Mouse (Mus musculus): ENCODE measurements at regions not wholly inside any gene's neighbourhood (a gene's known extent, or its start where the extent isn't known, plus 50 kb on each side); places are given as distances from the start of the nearest gene placed in this dataset.
A peak's percentile ranks its signal among the peaks of the same experiment; 100 is the strongest.
"Not testable (repeated sequence)": the region's sequence is repeated elsewhere in the genome, so short reads cannot be mapped to it uniquely, and the experiment has no call there.

DNA sequence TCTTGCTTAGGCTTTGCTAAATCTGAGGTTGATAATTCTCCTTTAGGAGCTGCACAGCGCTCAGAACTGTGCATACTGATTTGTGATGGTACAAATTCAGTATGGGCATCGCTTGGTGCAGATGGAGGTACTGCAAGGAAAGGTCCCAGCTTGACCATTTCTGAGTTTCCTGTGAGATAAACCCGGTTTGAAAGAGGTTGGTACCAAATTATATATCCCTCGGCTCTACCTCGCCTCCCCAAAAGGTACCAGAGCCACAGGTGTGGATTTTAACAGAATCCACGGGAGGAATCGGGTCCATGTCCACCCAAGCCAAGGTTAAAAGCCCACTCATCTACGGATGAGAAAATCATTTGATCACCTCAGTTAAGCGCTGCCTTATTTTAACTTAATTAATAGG is 172.5 kb upstream of the Zfp808 start:
- not testable (repeated sequence) for ATAC-seq (replicated peaks; ENCODE audit: low FRiP score, poor library complexity, severe bottlenecking)

DNA sequence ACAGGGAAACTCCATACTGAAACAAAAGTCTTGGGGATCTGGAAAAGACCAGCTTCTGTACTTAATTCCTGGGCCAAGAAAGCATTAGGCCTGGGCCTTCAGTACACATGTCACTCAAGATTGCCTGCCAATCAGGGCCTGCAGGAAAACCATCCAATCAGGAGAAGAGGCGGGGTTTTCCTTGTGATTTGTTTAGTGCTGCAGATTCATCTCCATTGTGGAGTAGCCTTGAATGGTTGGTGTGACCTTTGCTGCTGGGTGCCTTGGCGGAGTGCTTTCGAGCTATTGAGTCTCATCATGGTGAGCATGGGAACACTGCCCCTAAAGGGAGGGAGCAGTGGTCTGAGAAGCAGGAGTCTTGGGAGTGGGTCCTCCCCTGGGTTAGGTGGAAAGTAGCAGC is 150.8 kb upstream of the Zfp808 start:
- ATAC-seq (replicated peaks; ENCODE audit: low FRiP score, poor library complexity, severe bottlenecking) = not testable (repeated sequence)

DNA sequence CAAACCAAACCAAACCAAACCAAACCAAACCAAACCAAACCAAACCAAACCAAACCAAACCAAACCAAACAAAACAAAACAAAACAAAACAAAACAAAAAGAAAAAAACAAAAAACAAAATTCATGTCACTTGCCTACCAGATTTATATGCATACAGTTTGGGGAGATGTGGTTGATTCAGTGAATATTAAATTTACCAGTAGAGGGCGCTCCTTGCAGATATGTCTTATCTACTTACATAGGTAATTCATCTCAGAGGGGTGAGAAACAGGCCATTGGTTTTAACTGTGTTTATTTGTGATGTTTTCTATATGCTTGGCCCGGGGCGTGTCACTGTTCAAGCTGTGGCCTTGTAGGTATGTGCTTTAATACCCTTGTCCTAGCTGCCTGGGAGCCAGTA is 133.2 kb upstream of the Zfp808 start:
- ATAC-seq (replicated peaks; ENCODE audit: low FRiP score, poor library complexity, severe bottlenecking) = not testable (repeated sequence)

DNA sequence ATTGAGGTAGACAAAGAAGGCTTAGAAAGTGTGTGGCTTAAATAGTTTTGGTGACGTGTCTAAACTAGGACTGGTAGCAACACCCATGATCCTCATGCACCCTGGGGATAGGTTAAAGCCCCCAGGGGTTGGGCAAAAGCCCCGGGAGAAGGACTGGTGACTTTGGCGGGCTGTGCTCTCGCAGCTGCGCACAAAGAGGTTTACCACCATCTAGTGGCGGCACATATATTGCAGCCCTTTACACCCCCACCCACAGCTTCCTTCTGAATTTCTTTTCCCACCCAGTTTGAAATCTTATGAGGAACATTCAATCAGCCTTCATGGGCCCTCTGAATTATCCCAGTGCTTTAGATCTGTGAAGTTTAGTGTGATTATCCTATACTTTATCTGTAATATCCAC is 130.9 kb upstream of the Zfp808 start:
- not testable (repeated sequence) for ATAC-seq (replicated peaks; ENCODE audit: low FRiP score, poor library complexity, severe bottlenecking)

DNA sequence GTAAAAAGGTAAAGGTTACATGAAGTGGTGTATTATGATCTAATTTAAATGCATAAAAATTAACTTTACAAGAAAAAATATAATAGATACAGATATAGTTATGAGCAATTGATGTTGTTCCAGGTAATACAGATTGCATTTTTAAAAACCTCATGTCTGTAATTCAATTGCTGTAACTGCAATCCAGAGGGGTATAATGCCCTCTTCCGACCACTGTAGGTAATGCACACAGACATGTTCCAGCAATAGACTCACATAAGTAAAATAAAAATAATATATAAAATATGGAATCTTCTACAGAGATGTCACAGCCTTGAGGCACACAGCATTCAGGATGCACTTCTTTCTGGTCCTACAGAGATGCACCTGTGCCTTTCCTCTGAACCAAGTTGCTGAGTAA is 122.4 kb upstream of the Zfp808 start:
- ATAC-seq (replicated peaks; ENCODE audit: low FRiP score, poor library complexity, severe bottlenecking) = not testable (repeated sequence)

DNA sequence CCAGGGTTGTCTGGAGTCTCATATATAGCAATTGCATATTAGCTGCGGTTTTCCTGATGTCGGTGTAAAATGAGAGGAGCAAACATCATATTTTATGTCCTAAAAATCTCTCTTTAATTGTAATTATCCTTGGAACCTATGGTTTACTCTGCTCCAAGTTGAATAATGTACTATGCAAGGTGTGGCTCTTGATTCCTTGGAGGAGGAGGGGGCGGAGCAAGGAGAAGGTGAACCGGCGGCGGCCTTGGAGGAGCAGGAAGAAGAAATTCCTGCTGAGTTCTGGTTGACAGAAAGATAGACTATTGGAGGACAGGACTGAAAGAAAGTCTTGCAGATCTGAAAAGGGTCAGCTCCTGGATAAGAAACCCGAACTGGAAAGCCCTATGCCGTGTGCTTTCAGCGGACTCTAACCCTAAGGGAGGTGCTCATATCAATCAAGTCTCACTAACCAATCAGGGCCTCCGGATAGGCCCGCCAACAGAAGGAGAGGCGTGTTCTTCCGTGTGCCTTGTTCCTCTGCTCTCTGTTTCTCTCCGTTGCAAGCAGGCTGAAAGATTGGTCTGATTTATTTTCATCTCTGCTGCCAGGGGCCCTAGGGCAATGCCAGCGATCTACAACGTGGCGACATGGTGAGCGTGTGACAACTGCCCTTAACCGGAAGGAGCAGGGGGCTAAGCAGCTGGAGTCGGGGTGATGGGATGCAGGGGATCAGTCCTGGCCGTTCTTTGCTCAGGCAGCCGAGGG is 114.1 kb upstream of the Zfp808 start:
- ATAC-seq (replicated peaks; ENCODE audit: low FRiP score, poor library complexity, severe bottlenecking) = peak; percentile 70

DNA sequence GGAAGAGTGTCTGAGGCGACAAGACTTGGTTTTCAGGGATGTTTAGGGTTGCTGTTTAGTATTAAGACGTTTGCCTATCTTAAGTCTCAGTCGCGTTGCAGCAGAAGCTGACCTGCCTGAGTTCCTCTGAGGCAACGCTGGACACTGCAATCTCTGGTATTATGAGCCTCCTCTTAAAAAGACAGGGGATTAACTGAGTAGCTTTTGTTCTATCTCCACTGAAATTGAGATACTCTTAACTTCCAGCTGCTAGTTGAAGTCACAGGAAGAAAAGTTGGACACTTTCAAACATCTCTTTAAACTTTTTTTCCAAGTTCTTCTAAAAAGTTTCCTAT is 113.6 kb upstream of the Zfp808 start:
- ATAC-seq (replicated peaks; ENCODE audit: low FRiP score, poor library complexity, severe bottlenecking) = not testable (repeated sequence)

DNA sequence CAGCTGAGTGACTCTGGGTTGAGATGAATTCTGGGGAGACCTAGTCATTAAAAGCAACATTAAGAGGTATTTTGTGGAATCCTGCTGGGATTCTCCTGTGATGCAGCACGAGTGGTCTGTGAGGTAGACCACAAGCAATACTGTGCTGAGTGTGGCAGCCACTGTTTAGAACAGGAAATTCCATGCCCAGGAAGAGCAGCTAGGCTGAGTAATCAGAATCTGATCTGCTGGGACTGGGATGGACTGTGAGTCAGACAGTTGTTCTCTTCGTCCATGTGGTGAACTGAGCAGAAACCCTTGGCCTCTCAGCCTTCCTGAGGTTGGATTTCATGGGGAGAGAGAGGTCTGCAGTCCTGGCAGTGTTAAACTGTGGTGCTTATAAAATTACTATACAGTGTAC is 92.0 kb upstream of the Zfp808 start:
- ATAC-seq (replicated peaks; ENCODE audit: low FRiP score, poor library complexity, severe bottlenecking) = not testable (repeated sequence)

DNA sequence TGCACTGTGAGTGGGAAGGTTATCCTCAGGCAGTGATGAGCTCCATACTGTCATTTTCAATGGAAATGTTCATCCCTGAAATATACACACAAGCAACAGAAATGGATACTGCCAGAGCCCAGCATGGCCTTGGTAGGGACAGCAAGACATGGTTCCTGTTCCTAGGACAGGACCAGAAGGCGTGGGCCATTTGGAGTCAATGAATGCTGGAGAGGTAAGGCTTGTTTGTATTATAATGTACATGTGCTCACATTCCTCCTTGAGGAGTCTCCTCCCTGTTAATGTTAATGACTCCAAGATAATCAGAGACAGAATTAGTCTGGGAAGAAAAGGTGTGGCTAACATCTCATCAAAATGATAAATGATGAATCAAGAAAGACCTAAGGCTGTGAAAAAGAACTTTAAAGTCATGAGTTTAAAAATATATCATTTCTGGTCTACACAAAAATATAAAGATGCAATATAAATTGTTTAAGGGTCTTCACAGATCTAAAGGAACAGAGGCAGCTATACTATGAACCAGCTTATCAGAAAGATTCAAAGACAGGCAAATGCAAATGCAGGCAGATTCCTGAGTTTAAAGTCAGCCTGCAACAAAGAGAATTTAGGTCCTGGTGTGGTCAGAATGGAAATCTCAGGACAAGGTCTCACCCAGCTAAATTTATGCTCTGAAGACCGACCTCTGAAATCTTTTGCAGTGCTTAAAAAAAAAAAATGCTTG is 51.6 kb upstream of the Zfp808 start:
- not testable (repeated sequence) for ATAC-seq (replicated peaks; ENCODE audit: low FRiP score, poor library complexity, severe bottlenecking)

DNA sequence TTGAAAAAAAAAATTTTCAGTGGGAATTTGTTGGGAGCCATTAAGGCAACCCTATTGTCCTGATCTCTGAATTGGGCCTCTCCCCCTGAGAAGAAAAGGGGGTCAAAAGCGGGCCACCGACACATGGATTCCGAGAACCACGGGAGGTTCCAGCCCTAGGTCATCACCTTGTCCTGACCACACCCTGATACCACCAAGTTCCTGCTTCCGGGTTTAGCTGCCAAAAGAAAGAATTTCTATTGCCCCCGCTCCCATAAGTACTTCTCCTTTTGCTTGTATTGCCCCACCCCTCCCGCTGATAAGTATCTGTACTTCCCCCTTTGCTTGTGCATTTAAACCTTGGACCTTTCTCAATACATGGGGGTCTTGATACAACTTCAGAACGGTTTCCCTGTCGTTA is 50.8 kb upstream of the Zfp808 start:
- not testable (repeated sequence) for ATAC-seq (replicated peaks; ENCODE audit: low FRiP score, poor library complexity, severe bottlenecking)
